Mouse (Mus musculus) brain, embryonic 18.5 days (tissue): ENCODE results near the gene Ccdc187.
A peak's percentile ranks its signal among the peaks of the same experiment; 100 is the strongest.

Source experiments
- DNase-seq: peaks from one replicate; pipeline ENCODE4 v3.0.0-alpha.2; 2012; ENCODE audit warnings: low read depth, low spot score

The Ccdc187 gene

DNA sequence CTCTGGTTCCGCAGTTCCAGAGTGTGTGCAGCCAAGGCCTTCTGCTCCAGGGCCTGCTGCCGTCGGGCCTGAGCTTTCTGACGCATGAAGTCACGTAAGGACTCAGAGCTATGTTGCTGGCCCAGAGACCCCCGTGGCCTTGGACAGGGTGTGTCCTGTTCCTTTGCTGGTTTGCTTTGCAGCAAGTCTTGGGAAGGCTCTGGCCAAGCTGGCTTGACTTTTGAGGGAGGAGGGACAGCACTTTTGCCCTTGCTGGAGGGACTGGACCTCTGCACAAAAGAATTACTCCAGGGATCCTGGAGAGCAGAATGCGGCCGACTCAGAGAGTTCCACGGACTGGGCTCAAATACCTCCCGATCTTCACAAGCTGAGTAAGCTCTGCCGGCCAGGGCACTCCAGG is 13.8 kb downstream of the Ccdc187 start:
- no peak for DNase-seq

DNA sequence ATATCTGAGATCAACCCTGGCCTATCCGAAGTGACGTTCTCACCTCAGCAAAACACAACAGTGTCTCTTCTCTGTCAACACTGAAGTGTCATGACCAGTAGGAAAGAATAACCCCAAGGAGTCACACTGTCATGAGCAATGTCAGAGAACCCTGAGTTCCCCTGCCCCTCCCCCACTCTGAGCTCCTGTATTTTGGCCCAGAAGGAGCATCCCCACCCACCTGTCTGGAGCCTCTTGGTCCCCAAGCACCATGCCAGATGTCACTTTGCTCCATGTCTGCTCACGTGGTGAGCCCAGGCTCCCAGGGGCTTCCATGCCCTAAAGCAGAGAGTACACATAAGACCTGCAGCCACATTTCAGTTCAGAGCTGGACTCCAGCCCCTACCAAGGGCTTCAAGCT is 14.6 kb downstream of the Ccdc187 start:
- no peak for DNase-seq

DNA sequence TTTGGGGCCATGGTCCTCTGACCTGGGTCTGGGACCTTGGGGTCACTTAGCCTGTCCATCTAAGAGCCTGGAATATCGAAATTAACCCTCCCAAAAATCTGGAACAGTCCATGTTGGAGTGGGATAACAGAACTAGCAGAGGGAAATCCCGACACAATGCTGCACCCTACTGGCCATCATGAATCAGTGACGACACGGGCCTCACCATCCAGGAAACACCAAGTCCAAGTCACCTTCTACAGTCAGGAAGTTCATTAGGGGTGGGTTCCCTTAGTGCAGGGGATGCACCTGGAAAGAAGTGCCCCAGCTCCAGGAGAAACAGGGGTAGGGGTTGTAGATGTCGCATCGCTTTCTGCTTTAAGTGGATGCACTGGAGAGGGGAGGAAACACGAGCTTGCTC is 20.7 kb downstream of the Ccdc187 start:
- no peak for DNase-seq

DNA sequence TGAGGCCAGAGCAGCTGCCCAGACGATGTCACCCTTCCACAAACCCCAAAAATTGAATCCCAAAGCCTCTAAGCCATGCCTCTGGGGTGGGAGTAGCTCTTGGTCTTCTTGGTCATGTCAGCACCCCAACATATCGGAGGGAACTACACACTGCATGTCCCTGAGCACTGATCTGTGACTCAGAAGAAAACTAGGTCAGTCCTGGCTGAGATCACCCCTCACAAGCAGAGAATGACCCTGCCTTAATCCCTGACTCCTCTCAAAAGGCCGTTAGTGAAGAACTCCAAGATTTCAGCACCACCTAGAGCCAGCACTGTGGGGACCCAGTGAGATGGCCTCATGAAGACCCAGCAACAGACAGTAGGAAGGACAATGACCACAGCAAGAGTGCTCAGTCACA is 26.1 kb downstream of the Ccdc187 start:
- DNase-seq = no peak

DNA sequence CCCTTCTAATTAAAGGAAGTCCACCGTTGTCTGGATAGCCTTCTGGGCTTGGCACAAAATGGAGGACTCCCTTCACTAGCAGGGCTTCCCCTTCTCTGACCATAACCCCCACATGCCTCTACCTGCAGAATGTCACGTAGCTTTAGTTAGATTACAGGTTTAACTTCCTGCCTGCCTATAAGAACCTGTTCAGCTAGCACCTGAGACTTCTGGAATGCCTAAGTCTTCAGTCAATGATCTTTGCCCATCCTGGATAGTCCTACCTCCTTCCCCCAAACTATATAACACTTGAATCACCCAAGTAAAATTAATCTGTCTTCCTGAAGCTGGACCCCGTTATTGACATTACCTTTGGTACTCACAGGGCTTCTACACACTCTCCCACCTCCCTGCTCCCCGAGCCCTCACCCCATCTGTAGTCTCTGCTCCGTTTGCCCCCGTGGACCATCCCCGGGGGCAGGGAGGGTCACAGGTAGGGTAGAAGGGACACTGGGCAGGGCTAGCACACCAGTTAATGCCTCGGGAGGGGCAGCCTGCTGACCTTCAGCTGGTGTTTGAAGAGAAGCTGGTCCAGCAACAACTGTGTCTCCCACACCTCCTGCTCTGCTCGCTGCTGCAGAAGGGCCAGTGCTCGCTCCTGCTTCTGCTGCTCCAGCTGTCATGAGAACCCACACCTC is 28.2 kb downstream of the Ccdc187 start:
- no peak for DNase-seq

DNA sequence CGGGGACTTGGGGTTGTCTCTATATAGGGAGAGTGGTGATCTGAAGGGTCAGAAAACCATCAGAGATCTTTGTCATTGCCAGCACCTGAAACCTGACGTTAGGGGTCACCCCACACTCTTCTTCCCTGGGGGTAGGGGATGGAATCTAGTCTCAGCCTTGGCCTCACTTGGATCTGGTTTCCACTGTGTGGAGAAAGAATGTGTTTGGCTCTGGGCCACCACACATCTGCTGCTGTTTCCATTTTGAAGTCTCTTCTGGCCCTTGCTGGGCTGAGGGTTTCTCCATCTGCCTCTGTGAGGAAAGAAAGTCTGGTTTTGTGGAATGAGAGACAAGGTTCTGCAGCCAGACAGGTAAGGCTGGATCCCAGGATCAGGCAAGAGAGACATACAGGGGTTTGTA is 29.3 kb downstream of the Ccdc187 start:
- DNase-seq = no peak

DNA sequence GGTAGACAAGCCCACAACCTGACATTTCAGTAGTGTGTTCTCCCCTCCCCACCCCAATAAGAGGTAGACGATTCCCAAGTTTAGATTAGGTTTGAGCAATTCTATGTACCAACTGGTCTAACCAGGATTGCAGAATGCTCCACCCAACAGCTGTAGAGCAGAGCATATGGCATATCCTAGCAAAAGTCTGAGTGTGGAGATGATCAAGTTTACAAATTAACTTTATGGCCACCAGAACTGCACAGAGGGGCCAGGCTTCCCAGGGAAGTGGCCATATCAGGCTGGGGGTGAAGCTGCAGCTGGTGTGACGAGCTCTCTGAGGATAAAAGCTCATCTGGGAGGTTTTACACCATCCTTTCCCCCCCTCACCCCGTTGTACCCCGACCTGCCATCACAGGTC is 29.7 kb downstream of the Ccdc187 start:
- no peak for DNase-seq

DNA sequence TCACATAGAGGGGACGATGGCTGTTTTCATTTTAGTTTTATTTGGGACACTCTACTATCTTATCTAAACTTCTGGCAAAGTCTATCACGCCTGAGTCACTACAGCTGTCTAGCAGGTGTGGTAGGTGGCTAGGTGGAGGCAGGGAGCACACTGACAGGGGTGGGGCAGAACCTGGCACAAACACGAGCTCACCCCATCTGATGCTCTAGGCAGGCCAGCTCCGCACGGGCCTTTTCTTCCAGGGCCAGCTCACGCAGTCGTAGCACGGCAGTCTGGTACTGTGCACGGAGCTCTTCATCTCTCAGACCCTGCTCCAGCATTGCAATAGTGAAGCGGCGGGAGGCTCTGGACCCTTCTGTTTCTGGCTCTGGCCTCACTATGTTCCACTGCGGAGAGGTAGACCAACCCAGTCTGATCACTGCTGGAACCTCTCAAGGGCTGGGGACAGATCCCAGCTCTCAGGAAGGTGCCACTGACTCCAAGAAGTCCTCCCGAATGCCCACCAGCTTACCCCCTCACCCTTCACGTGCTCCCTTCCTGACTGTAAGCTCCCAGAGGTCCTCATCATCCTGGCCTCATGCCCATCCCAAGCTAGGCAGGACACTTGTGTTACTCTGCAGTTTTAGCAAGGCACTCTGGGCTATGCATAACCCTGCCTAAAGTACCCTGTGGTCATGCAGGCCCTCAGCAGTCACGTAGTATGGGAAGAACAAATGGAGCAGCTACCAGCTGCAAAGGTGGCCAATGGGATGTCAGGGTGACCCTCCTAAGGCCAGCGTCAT is 36.9 kb downstream of the Ccdc187 start:
- DNase-seq = no peak

DNA sequence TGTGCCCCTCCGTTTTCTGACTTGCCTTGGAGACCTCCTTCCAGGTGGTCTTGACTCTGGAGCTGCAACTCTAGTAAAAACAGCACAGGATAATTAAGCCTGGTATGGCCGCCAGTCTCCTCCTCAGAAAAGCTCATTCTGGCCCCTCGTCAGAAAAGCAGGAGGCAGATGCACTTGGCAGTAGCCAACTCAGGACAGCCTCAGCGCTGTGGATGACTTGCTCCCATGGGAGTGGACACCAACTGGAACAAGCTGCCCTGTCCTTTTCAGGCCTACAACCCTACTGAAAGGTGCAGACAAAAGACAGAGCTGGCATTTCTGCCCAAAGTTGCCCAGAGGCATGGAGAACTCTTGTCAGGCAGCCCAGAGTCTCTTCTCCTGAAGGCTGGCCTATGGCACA is 39.5 kb downstream of the Ccdc187 start:
- DNase-seq = no peak

DNA sequence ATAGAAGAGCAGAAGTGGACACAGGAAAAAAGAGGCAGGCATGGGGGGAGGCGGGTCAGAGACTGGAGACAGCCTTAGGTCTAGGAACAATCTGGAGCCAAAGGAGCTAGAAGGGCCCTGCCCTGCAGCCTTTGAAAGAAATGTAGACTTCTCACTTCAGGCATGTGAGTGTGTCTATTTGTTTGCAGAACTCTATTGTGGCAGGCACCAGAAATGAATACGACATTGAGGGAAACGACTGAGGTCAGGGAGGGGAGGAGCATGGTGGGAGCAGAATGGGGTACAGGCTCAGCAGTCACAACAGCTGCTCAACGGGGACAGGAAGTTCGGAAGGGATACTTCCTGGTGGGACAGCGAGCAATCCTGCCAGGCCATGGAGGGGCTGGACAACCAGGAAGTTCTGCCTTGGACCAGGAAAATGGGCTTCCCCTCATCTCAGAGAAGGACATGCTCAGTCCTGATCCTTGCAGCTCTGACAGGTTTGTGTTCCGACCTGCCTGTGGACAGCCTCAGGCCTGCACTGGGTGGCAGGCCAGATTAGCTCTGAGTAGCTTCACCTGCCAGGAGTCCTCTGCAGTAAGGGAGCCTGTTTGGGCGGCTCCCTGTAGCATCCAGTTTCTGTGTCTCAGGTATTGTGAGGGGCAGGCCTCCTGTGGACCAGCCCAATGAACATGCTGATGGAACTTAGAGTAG is 41.7 kb downstream of the Ccdc187 start:
- no peak for DNase-seq

DNA sequence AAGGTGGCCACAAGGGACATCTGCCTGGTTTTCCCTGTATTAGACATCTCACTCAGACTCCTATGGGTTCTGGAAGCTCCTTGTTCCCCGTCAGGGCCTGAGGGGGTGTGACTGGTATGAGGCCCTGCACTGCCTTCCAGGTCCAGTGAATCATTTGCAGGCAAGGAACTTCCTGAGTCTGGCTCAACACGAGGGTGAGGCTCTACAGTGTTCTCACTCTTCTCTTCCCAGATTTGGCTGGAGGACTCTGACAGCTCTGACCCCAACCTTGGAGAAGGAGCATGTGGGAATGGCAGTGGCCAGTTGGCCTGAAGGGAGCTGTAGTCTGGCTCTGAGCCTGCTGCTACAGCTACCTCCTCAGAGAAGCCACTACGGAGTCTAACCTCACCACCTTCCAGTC is 46.8 kb downstream of the Ccdc187 start:
- DNase-seq = no peak

DNA sequence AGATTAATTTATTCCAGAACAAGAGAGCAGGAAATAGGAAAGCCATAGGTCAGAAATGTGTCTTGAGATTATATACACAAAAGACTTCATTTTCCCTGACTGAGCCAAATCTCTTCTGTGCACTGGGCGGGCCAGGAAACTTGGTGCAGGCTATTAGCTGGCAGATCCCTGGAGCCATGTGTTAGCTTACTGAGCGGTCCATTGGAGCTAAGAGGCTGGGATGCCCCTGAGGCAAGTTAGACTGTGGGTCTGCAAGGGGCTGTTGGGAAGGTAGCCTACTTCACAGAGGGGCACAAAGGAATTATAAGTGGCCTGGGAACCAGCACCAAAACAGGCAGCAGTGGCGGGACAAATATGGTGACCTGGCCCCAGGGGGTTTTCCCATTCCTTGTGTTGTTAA is 53.5 kb downstream of the Ccdc187 start:
- no peak for DNase-seq

DNA sequence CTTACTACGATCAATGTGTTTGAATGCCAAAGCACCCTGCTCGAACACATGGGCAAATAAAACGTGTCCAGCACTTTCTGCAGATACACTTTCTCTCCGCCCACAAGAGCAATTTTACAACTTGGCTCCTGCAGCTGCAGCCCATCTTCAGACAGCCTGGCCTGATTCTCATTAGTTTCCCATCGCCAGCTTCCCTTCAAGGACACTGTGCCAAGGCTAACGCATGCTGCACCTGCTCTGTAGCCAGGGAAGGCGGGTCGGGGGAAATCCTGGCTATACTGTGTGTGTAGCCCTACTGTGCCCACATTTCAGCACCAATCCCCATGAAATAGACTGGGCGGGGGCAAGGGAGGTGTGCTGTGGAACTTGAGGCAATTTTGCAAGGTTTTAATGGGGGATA is 54.0 kb downstream of the Ccdc187 start:
- DNase-seq = peak; percentile 8

DNA sequence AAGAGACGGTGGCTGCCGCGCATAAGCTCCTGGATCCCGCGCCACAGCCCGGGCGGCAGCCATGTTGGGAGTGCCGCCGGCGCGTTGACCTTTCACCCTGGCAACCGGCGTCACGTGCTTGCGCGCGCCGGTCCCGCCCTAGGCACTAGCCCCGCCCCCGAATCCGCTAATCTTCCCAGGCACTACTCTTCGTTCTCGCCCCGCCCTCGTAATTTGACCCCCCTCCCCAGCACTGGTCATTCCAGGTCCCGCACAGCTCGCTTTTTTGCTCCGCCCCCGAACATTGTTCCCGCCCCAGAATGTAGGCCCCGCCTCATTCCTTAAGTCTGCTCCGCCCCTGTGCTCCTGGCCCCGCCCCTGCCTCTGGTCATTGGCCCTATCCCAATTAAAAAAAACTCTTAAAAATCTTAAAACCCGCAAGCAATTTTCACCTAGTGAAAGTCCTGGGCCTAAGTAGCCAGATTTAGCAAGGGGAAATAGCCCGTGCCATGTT is 57.0 kb downstream of the Ccdc187 start, which contains the start of gene Qsox2:
Gene Qsox2 (minus strand): TSS at position 236 of the 493 bp plus-strand sequence.
- peak; percentile 72 for DNase-seq

DNA sequence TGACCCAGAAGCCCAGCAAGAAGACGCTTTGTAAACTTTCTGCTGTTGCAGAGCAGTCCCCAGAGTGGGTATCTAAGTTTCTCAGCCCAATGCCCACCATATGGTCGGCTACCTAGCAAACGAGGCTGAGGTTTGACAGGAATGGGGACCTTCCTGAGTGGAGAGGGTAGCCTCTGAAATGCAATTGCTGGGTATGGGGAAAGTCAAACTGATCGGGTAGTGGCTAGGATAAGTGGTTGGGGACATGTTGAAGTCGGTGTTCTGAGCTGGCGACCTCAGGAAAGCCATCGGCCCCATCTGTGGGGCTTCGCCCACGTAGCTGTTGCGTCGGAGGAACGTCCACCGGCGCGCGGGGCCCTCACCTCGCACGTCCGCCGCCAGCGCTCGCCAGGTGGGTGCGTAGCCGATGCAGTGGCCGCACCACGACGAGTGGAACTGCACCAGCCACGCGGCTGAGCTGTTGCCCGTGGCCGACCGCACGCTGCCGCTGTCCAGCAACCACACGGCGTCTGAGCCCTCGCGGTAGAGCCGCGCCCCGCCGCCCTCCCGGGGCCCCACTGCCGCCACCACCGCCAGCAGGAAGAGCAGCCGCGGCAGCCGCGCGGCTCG is 57.6 kb downstream of the Ccdc187 start:
- peak; percentile 4 for DNase-seq

DNA sequence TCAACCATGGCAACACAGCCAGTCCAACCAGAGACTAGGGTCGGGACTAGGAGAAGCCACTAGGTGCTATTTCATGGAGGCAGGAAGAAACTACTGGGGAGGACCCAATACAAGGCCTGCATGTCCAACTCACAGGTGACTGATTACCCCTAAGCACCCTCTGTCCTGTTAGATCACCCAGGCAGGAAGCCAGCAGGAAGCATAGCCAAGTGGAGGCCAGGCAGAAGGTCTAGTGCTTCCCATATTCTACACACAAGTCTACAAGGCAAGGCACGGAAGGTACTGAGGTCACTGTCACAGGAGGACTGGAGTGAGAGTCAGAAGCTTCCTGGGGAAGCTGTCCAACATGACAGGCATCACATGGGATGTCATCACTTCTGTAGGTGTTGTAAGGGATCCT is 59.6 kb downstream of the Ccdc187 start:
- no peak for DNase-seq

DNA sequence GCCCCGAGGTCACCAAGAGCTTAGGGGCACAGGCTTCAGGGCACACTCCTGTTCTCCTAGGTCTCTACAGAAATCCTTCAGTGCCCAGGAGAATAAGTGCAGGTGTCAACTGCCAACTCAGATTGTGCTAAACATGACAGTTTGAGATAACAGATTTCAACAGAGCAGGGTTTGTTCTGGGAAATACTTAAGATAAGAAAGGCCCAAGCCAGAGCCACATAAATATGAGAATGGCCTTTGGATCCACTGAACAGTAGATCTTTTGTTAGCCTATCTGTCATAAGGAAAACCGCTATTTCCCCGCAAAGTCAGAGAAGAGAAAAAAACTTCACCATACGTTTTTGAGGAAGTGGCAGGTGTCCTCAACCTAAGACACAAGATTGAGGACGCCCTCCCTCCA is 60.1 kb downstream of the Ccdc187 start:
- no peak for DNase-seq

DNA sequence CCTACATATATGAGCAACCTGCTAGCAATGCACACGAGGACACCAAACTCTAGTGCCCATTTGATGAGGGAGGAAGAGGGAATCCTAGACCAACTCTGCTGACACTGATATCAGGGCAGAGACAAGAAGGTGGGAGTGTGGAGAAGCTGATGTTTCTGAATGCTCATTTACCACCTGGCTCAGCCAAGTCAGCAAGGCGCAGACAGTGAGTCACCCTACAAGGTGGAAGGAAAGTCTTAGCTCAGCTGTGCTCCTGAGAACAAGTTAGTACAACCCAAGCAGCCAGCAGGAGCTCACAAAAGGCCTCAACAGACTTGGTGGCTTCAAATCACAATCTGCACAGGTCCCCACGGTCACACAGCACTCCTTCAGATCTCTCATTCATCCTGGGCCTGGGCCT is 63.0 kb downstream of the Ccdc187 start:
- no peak for DNase-seq

DNA sequence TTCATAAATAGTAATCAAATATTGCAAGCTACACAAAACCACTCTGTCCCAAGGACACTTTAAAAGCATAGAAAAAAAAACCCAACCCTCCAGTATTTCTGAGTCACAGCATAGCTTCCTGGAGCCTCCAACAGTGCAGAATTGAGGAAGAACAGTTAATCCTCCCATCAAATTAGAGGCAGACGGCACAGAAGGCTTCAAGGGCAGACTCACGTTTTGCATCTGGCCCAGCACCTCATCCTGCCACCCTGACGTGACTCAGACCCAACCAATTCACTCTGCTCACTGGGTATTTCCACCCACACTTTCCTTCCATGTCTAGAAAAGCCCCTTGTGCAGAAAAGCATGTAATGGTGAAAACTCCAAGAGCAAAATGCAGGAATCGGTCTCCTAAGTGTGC is 64.1 kb downstream of the Ccdc187 start:
- no peak for DNase-seq

DNA sequence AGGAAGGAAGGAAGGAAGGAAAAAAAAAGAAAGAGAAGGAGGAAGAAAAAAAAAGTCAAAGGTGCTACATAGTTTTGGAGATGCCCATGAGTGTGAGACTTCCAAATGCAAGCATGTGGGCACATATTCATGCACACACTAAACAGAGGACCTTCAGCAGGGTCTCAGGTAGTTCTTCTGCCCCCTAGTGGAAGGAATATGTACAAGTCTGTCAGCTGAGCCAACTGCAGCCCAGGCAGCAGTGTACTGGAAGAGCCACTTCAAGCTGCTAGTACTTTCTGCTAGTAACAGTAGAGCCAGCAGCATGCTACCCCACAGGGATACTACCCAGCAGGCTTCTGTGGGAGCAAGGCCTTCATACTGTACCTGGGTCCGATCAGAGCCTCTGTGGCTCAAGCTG is 66.6 kb downstream of the Ccdc187 start:
- peak; percentile 51 for DNase-seq

DNA sequence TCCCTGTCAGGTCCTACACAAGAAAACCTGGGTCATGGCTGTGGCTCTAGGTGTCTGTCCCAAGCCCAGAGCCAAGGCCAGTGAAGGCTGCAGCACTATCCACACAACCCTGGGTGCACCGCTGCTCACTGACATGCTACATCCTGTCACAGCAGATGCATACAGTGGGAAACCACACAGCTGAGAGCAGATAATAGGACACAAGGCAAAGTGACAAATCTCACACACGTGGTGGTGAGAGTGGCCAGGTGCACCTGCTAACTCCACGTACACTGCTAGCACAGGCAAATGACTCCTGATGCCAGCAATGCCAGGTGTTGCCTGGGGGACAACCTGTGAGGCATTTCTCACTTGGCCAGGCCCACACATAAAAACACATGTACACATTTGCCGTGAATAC is 69.1 kb downstream of the Ccdc187 start:
- DNase-seq = no peak

DNA sequence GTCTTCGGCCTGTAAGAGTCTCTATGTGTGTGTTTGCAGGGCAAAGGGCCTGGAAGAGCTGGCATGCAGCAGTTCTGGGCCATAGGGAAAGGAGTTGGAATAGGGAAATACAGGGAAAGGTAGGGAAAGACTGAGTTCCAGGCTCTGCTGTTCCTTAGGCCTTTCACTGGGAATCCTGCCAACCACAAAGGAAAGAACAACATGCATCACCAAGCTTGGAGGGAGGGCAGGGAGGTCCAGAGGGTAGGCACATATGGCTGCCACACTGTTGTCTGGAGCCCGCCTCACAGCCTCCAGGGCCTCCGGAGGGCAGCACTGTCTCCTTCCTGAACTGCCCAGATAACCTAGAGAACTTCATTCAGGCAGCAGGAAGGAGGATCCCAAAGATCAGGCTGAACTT is 70.4 kb downstream of the Ccdc187 start:
- no peak for DNase-seq
